Mouse (Mus musculus) forebrain, postnatal 0 days (tissue): ENCODE results near the gene Mybph. TPM values are rescaled to one million over a fixed set of nuclear protein-coding genes. Genes with fewer than 3 reads are reported as not detected.
"Not testable (repeated sequence)": the region's sequence is repeated elsewhere in the genome, so short reads cannot be mapped to it uniquely, and the experiment has no call there.

ENCODE experiments used
- ATAC-seq: fragments of 200-750 bp; cut with Nextera tagmentation; 2 replicates; pipeline ENCODE4 v1.8.0; 2017; ENCODE audit warnings: mild to moderate bottlenecking, moderate library complexity
- DNase-seq: peaks from one replicate; pipeline ENCODE4 v3.0.0-alpha.2; 2015
- H3K27ac ChIP-seq: fragments of 300-500 bp; sonication (generic); 2 replicates; pipeline ENCODE4 v1.5.1; 2014; ENCODE audit warnings: low read depth, mild to moderate bottlenecking, antibody characterized with exemption, low read length, moderate library complexity, mixed read lengths
- H3K27me3 ChIP-seq: fragments of 300-500 bp; sonication (generic); 2 replicates; pipeline ENCODE4 v1.6.1; 2014; ENCODE audit warnings: mild to moderate bottlenecking, low read length, mixed read lengths; ENCODE audit not compliant: insufficient read depth
- H3K36me3 ChIP-seq: fragments of 300-500 bp; sonication (generic); 2 replicates; pipeline ENCODE4 v1.6.1; 2014; ENCODE audit warnings: mild to moderate bottlenecking, moderate library complexity; ENCODE audit not compliant: insufficient read depth
- H3K4me1 ChIP-seq: fragments of 300-500 bp; sonication (generic); 2 replicates; pipeline ENCODE4 v1.6.1; 2014; ENCODE audit warnings: antibody characterized with exemption; ENCODE audit not compliant: insufficient read depth
- H3K4me2 ChIP-seq: fragments of 300-500 bp; sonication (generic); 2 replicates; pipeline ENCODE4 v1.6.1; 2014; ENCODE audit warnings: low read depth, mild to moderate bottlenecking, moderate library complexity
- H3K4me3 ChIP-seq: fragments of 300-500 bp; sonication (generic); 2 replicates; pipeline ENCODE4 v1.5.1; 2014; ENCODE audit warnings: low read depth, low read length, mixed read lengths
- H3K9ac ChIP-seq: fragments of 300-500 bp; sonication (generic); 2 replicates; pipeline ENCODE4 v1.6.1; 2014; ENCODE audit warnings: mild to moderate bottlenecking
- H3K9me3 ChIP-seq: fragments of 300-500 bp; sonication (generic); 2 replicates; pipeline ENCODE4 v1.6.1; 2016; ENCODE audit warnings: low read length
- CTCF ChIP-seq: sonication (generic); IDR thresholded peaks from 2 replicates; pipeline ENCODE4 v1.5.1; 2016; ENCODE audit warnings: antibody characterized with exemption, control low read depth, low read depth
- WGBS: fragments of 180-500 bp; shearing (Covaris S2); extraction: QIAGEN DNeasy Blood & Tissue Kit; methylation state at CpG from one replicate; pipeline ENCODE4 v1.1.7; 2014; 5-methylcytosine and 5-hydroxymethylcytosine counted together
- polyA plus RNA-seq: library from polyadenylated mRNA; unstranded; fragments of >200 nt; fragmentation: Nextera tagmentation; extraction: Ambion mirVana; gene quantifications from 2 replicates; pipeline ENCODE4 v1.2.1, GENCODE M21; 2015
- total RNA-seq: library from RNA; depleted of rRNA; stranded (reverse); fragments of >200 nt; gene quantifications from 2 replicates; pipeline ENCODE4 v1.2.3, GENCODE M21; 2014; rRNA removed

Mybph gene
- total and polyA plus RNA-seq, 2 experiments from 2014 or later = 0.10 to 0.12 TPM

DNA sequence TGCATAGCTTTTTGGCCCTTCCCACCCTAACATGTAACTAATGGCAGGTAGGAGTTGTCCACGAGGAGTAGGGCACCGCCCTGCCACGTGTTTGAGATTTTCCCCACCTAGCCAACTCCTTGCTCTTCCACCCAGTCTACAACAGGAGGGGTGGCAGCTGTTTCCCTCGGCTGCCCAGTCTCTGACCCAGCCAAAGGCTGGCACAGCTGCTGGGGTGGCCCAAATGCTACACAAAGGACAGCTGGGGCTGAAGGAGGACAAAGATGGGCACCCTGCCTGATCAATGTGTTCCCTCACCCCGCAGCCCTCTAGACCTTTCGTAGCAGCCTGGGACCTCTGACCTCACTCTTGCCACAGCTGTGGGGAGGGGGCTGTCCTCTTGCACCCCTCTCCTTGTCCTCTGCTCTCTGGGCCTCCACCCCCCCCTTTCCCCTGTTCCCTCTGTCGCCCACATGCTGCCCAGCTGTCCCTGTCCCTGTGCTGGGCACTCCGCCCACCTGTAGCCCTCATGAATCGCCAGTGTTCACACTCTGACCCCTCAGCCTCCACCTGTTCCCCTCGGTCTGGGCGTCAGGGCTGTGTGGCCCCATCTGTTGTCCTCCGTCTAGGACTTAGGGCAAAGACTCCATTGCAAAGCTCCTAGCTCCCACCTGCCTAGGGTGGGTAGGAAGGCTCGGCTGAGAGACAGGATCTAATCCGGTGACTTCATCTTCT is 51.9 kb downstream of the Mybph start:
- H3K9ac ChIP-seq = no peak overlapping the region
- no peak overlapping the region for H3K4me3 ChIP-seq
- no peaks in the 10 kb centered on the region for H3K27me3 ChIP-seq
- H3K4me1 ChIP-seq = peaks cover 6% of the 10 kb centered on the region; the same call in 1 of the 2 replicates
- H3K27ac ChIP-seq = no peak overlapping the region
- ATAC-seq (no peak), DNase-seq (no peak)
- WGBS = 75% methylated on average over 14 of the region's 14 CpGs
- no peak overlapping the region for H3K4me2 ChIP-seq
- H3K36me3 ChIP-seq = no peaks in the 10 kb centered on the region
- no peak for TF ChIP-seq CTCF
- H3K9me3 ChIP-seq = no peaks in the 10 kb centered on the region

DNA sequence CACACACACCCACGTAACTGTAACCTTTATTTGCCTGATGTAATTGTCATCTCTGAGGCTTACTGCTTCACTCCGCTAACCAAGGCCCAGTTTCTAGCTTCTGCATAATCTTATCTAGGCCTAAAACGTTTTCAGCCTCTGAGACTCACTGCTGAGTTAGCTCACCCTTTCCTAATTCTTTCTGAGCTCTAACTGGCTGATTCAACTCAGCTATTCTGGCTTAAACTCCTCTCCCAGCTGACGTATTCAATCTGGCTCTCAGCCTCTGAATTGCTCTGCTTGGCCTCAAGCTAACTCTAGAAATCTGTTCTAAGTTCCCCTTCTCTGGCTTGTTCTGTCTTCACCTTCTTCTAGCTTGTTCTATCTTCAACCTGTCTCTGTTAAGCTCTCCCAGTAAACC is 53.3 kb downstream of the Mybph start:
- no peaks in the 10 kb centered on the region for H3K27me3 ChIP-seq
- H3K36me3 ChIP-seq = no peaks in the 10 kb centered on the region
- TF ChIP-seq CTCF = no peak
- peaks cover 6% of the 10 kb centered on the region; the same call in 1 of the 2 replicates for H3K4me1 ChIP-seq
- H3K4me3 ChIP-seq = no peak overlapping the region
- 47% methylated on average over 4 of the region's 4 CpGs for WGBS
- no peak overlapping the region for H3K9ac ChIP-seq
- no peak overlapping the region for H3K27ac ChIP-seq
- peak; percentile 61 for DNase-seq
- H3K4me2 ChIP-seq = no peak overlapping the region
- peak; percentile 23; the same call in 1 of the 2 replicates for ATAC-seq
- H3K9me3 ChIP-seq = no peaks in the 10 kb centered on the region

DNA sequence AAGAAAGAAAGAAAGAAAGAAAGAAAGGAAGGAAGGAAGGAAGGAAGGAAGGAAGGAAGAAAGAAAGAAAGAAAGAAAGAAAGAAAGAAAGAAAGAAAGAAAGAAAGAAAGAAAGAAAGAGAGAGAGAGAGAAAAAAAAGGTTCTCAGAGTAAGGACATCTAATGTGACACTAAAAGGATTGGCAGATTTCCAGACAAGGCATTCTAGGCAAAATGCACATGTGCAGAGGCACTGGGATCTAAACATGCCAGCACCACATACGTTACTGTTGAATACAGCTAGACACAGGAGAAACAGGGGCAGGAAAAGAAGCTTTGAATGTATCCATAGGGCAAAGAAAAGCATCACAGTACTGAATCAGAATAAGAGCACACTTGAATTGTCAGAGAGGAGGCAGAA is 56.4 kb downstream of the Mybph start:
- H3K4me1 ChIP-seq, H3K27me3 ChIP-seq, H3K4me3 ChIP-seq, DNase-seq, H3K36me3 ChIP-seq, H3K4me2 ChIP-seq, H3K9me3 ChIP-seq, ATAC-seq, H3K9ac ChIP-seq, H3K27ac ChIP-seq: not testable (repeated sequence)
- 29% methylated on average over 1 of the region's 1 CpGs for WGBS

Other genes starting within 250 kb of the Mybph start
- 7.0 and 14.2 TPM in 2 replicates for gene Fmod, start 156.2 kb upstream of the Mybph start, total RNA-seq
- 14.7 and 19.6 TPM in 2 replicates for gene Fmod, start 156.2 kb upstream of the Mybph start, polyA plus RNA-seq
- gene Btg2, start 114.3 kb upstream of the Mybph start, total RNA-seq = 9.2 and 11.9 TPM in 2 replicates
- gene Btg2, start 114.3 kb upstream of the Mybph start, polyA plus RNA-seq = 10.1 and 12.0 TPM in 2 replicates
- 0.19 and 0.46 TPM in 2 replicates for gene Chit1, start 82.2 kb upstream of the Mybph start, total RNA-seq
- gene Chit1, start 82.2 kb upstream of the Mybph start, polyA plus RNA-seq = 0.30 and 0.41 TPM in 2 replicates
- gene Chil1, start 11.3 kb upstream of the Mybph start, total RNA-seq = 0.38 and 1.3 TPM in 2 replicates
- 3.3 and 4.1 TPM in 2 replicates for gene Chil1, start 11.3 kb upstream of the Mybph start, polyA plus RNA-seq
- gene Adora1, start 42.0 kb downstream of the Mybph start, total RNA-seq = 38.4 and 41.5 TPM in 2 replicates
- gene Adora1, start 42.0 kb downstream of the Mybph start, polyA plus RNA-seq = 29.3 and 37.5 TPM in 2 replicates
- 0.08 and 0.29 TPM in 2 replicates for gene Myog, start 96.5 kb downstream of the Mybph start, total RNA-seq
- 0.19 and 0.28 TPM in 2 replicates for gene Myog, start 96.5 kb downstream of the Mybph start, polyA plus RNA-seq
- 26.9 and 31.9 TPM in 2 replicates for gene Ppfia4, start 139.5 kb downstream of the Mybph start, total RNA-seq
- gene Ppfia4, start 139.5 kb downstream of the Mybph start, polyA plus RNA-seq = 12.7 and 17.5 TPM in 2 replicates
- gene Tmem183a, start 168.5 kb downstream of the Mybph start, total RNA-seq = 177 and 184 TPM in 2 replicates
- gene Tmem183a, start 168.5 kb downstream of the Mybph start, polyA plus RNA-seq = 103 and 123 TPM in 2 replicates
- gene 4933406M09Rik, start 192.5 kb downstream of the Mybph start, total RNA-seq = not detected in 2 replicates
- not detected in 2 replicates for gene 4933406M09Rik, start 192.5 kb downstream of the Mybph start, polyA plus RNA-seq
- gene Cyb5r1, start 212.1 kb downstream of the Mybph start, total RNA-seq = 9.2 and 16.0 TPM in 2 replicates
- gene Cyb5r1, start 212.1 kb downstream of the Mybph start, polyA plus RNA-seq = 9.5 and 14.5 TPM in 2 replicates
- 80.0 and 82.0 TPM in 2 replicates for gene Adipor1, start 221.9 kb downstream of the Mybph start, total RNA-seq
- 62.2 and 68.2 TPM in 2 replicates for gene Adipor1, start 221.9 kb downstream of the Mybph start, polyA plus RNA-seq